Mouse (Mus musculus) heart, embryonic 10.5 days (tissue): ENCODE data around the gene Gm49601. TPM values are rescaled to one million over a fixed set of nuclear protein-coding genes. Genes with fewer than 3 reads are reported as not detected.

Experiments used
- DNase-seq: peaks from one replicate; pipeline ENCODE4 v3.0.0-alpha.2; 2017; ENCODE audit warnings: low spot score
- H3K27ac ChIP-seq: fragments of 300-500 bp; sonication (generic); 2 replicates; pipeline ENCODE4 v1.5.1; 2016; ENCODE audit warnings: mild to moderate bottlenecking
- H3K27me3 ChIP-seq: fragments of 300-500 bp; sonication (generic); 2 replicates; pipeline ENCODE4 v1.6.1; 2016; ENCODE audit warnings: mild to moderate bottlenecking; ENCODE audit not compliant: poor library complexity, insufficient read depth, severe bottlenecking
- H3K36me3 ChIP-seq: fragments of 300-500 bp; sonication (generic); 2 replicates; pipeline ENCODE4 v1.6.1; 2016; ENCODE audit warnings: mild to moderate bottlenecking, moderate library complexity
- H3K4me1 ChIP-seq: fragments of 300-500 bp; sonication (generic); 2 replicates; pipeline ENCODE4 v1.6.1; 2016; ENCODE audit warnings: mild to moderate bottlenecking
- H3K4me3 ChIP-seq: fragments of 300-500 bp; sonication (generic); 2 replicates; pipeline ENCODE4 v1.5.1; 2016; ENCODE audit warnings: mild to moderate bottlenecking, moderate library complexity
- H3K9me3 ChIP-seq: fragments of 300-500 bp; sonication (generic); 2 replicates; pipeline ENCODE4 v1.6.1; 2016; ENCODE audit warnings: mild to moderate bottlenecking, moderate library complexity
- WGBS: fragments of 180-500 bp; shearing (Covaris S2); methylation state at CpG from one replicate; pipeline ENCODE4 v1.1.7; 2016; 5-methylcytosine and 5-hydroxymethylcytosine counted together
- polyA plus RNA-seq: library from polyadenylated mRNA; unstranded; fragments of >200 nt; fragmentation: Nextera tagmentation; extraction: Ambion mirVana; gene quantifications from 2 replicates; pipeline ENCODE4 v1.2.1, GENCODE M21; 2016

The Gm49601 gene
- polyA plus RNA-seq, 1 experiment from 2014 or later: 1.1 TPM

DNA sequence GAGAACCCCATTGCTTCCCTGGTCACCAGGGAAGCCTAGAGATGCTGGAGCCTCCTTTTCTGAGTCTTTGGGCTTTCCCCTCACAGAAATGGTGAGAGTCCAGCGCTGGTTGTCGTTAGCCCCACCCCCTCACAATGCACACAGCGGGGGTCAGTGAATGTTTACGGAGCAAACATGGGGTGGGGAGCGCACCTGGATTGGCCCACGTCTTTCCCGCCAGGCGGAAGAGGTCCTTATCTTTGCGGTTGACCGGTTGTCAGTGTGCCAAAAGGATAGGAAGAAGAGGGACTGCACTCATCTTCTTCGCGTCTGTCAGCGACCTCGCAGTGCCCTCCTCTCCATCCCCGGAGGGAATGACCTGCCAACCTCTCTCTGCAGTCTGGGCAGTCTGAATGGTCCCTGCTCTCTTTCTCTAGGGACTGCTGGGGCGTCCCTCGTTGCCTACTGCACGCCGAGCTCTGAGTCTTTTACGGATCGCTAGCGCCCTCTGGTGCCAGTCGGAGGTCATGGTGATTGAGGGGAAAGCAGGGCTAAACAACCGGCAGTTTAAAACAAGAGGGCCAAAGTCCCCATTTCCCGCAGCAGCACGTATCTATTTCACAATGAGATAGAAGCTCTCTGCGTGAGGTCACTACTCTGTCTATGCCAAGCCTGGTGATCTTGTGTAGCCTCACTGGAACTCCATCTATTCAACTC lies 8.7 kb downstream of the Gm49601 start:
- Histone ChIP-seq H3K4me3 (peak overlapping the region; percentile 36), H3K27me3 (peaks cover 97% of the 10 kb centered on the region), H3K9me3 (no peaks in the 10 kb centered on the region), H3K4me1 (peaks cover 46% of the 10 kb centered on the region), H3K36me3 (no peaks in the 10 kb centered on the region), H3K27ac (no peak overlapping the region)
- WGBS: 1% methylated on average over 27 of the region's 27 CpGs
- no peak for DNase-seq

DNA sequence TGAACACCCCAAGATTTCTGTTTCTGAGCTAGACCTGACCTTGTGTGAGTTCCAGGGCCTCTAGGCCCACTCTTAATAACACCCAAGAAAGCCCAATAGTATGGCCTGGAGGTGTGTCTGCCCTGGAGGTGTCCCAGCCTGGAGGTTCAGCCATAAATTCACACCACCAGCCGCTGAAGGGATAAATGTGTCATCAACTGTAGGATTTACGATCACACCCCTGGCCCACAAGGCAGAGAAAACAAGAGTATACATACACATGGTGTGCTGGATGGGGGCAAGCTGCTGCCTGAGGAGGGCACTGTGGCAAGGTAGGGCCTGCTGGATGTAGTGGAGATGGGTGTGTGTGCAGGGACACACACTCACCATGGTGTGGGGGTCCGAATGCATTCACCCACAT lies 12.9 kb downstream of the Gm49601 start:
- Histone ChIP-seq H3K9me3 (no peaks in the 10 kb centered on the region), H3K27ac (no peak overlapping the region; the same call in 1 of the 2 replicates), H3K36me3 (no peaks in the 10 kb centered on the region), H3K4me1 (peaks cover 49% of the 10 kb centered on the region), H3K27me3 (peaks cover 96% of the 10 kb centered on the region), H3K4me3 (no peak overlapping the region)
- WGBS: 74% methylated on average over 3 of the region's 3 CpGs
- no peak for DNase-seq

DNA sequence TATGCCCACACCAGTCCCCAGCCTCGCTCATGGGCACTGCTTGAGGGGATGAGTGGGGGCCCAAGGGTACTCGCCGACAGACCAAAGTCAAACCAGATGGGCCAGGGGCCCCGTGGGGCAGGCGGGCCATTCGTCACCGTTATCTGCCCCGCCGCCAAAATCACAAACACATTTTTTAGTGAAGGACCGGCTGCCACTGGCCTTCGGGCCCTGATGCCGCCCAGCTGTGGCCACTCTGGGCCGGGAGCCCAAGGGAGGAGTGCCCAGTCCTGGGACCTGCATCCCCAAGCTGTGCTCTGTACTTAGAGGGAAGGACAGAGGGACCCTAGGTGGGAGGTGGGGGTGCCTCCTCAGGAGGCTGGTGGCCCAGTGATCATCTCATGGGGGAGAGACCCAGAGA lies 14.5 kb downstream of the Gm49601 start:
- Histone ChIP-seq H3K27me3 (peaks cover 88% of the 10 kb centered on the region), H3K27ac (peak overlapping the region; percentile 56), H3K36me3 (no peaks in the 10 kb centered on the region), H3K4me3 (no peak overlapping the region), H3K4me1 (peaks cover 44% of the 10 kb centered on the region), H3K9me3 (no peaks in the 10 kb centered on the region)
- no peak for DNase-seq
- WGBS: 24% methylated on average over 13 of the region's 13 CpGs

DNA sequence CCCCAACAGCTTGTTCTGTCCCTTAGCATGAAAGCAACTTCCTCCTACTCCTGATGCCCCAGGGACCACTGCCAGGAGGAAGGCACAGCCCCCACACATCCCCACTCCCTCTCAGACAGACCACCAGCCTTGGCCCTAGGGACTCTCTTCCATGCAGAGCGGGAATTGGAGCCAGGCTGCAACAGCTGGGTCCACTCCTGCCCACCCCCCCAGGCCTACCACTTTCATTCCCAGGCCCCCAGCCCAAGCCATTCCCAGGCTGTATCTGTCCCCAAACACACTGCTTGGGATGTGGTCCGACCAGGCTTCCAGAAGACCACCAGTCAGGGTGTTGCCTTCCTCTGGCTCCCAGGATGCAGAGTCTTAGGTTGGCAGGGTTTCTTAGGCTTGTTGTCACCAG lies 17.1 kb downstream of the Gm49601 start:
- H3K27ac ChIP-seq: no peak overlapping the region
- WGBS: 49% methylated on average over 2 of the region's 2 CpGs
- no peaks in the 10 kb centered on the region for H3K9me3 ChIP-seq
- H3K4me3 ChIP-seq: no peak overlapping the region
- peaks cover 84% of the 10 kb centered on the region for H3K27me3 ChIP-seq
- DNase-seq: no peak
- peaks cover 52% of the 10 kb centered on the region for H3K4me1 ChIP-seq
- no peaks in the 10 kb centered on the region for H3K36me3 ChIP-seq

GRCm38 (mm10) chr16:18608226-18608625 lies 18.0 kb downstream of the Gm49601 start:
- WGBS: 7% methylated on average over 11 of the region's 11 CpGs
- no peak for DNase-seq
- peaks cover 58% of the 10 kb centered on the region for H3K4me1 ChIP-seq

GRCm38 (mm10) chr16:18605705-18606104 lies 20.5 kb downstream of the Gm49601 start:
- Histone ChIP-seq H3K36me3 (no peaks in the 10 kb centered on the region), H3K9me3 (no peaks in the 10 kb centered on the region), H3K27me3 (peaks cover 51% of the 10 kb centered on the region), H3K4me1 (peaks cover 53% of the 10 kb centered on the region), H3K27ac (no peak overlapping the region), H3K4me3 (no peak overlapping the region)
- DNase-seq: no peak
- 76% methylated on average over 5 of the region's 5 CpGs for WGBS

More at GRCm38 (mm10) chr16:18608226-18608625, 18.0 kb downstream of the Gm49601 start:
- Histone ChIP-seq H3K9me3 (no peaks in the 10 kb centered on the region), H3K36me3 (no peaks in the 10 kb centered on the region), H3K4me3 (0 out of 2 replicates have a peak overlapping the region, but pooled peaks have one; percentile 22), H3K27ac (no peak overlapping the region), H3K27me3 (peaks cover 75% of the 10 kb centered on the region)

GRCm38 (mm10) chr16:18604267-18604701 lies 21.9 kb downstream of the Gm49601 start:
- Histone ChIP-seq H3K9me3 (no peaks in the 10 kb centered on the region), H3K27me3 (peaks cover 48% of the 10 kb centered on the region), H3K36me3 (no peaks in the 10 kb centered on the region), H3K27ac (peak overlapping the region; percentile 74), H3K4me1 (peaks cover 49% of the 10 kb centered on the region), H3K4me3 (no peak overlapping the region)
- DNase-seq: no peak
- WGBS: 42% methylated on average over 8 of the region's 8 CpGs

GRCm38 (mm10) chr16:18601447-18601846 lies 24.8 kb downstream of the Gm49601 start:
- DNase-seq: no peak
- Histone ChIP-seq H3K4me3 (no peak overlapping the region), H3K4me1 (peaks cover 41% of the 10 kb centered on the region), H3K27me3 (peaks cover 40% of the 10 kb centered on the region), H3K27ac (peak overlapping the region; percentile 69), H3K36me3 (no peaks in the 10 kb centered on the region), H3K9me3 (no peaks in the 10 kb centered on the region)
- WGBS: 50% methylated on average over 7 of the region's 7 CpGs

DNA sequence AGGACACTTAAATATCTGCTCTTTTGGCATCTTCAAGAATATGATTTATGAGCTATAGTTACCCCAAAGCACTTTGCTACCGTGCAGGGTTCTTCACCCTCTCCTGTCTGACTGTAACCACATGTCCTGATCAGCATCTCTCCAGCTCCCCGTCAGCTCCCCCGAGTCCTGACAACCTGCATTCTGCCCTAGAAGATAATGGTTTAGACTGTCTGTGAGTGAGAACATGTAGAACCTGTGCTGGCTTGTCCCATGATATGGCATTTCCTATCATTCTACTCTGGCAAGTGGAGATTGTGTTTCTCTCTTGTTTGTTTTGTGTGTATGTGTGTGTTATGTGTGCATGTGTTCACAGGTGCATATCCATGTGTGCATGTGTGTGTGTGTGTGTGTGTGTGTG lies 28.2 kb downstream of the Gm49601 start:
- WGBS: 59% methylated on average over 3 of the region's 3 CpGs

DNA sequence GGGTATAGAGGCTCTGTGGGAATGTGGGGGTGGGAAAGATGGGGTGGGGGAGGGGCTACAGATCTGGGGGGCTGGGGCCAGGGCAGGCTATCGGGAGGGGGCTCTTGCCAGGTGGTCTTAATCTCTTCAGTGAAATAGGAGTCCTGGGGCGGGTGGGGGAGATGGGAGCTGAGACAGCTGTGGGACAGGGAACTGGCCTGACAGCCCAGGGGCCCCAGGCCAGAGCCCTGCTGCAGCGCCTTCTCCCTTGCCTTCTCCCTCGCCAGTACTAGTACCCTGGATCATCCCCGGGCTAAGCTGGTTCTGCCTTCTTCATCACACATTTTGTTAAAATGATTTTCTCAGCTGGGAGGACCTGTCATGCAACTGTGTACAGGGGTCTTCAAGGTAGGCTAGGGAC lies 30.0 kb downstream of the Gm49601 start:
- Histone ChIP-seq H3K4me3 (no peak overlapping the region), H3K9me3 (no peaks in the 10 kb centered on the region), H3K36me3 (no peaks in the 10 kb centered on the region), H3K27ac (no peak overlapping the region), H3K27me3 (peaks cover 74% of the 10 kb centered on the region), H3K4me1 (peaks cover 13% of the 10 kb centered on the region)
- DNase-seq: no peak
- WGBS: 31% methylated on average over 5 of the region's 5 CpGs

More for the DNA sequence above, 28.2 kb downstream of the Gm49601 start:
- no peak for DNase-seq
- no peaks in the 10 kb centered on the region for H3K36me3 ChIP-seq
- no peaks in the 10 kb centered on the region for H3K9me3 ChIP-seq
- no peak overlapping the region for H3K4me3 ChIP-seq
- no peak overlapping the region for H3K27ac ChIP-seq
- peaks cover 19% of the 10 kb centered on the region for H3K4me1 ChIP-seq
- peaks cover 58% of the 10 kb centered on the region for H3K27me3 ChIP-seq

DNA sequence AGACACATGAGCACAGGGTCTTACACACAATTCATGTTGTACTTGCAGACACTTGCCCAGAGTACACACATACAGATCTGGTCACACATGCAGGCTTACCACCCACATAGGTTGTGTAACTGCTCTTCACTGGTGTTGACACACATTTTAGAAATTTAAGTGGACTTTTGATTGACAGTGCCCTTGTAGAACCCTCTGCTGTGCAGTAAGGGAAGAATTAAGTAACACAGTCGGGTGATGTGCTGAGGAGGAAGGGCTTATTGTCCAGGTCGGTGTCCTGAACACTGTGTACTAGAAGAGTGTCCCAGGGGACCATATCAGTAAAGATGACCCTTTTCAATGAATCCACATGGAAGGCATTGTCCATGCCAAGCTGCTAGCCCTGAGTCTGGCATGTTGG lies 32.3 kb downstream of the Gm49601 start:
- peaks cover 85% of the 10 kb centered on the region for H3K27me3 ChIP-seq
- DNase-seq: no peak
- no peaks in the 10 kb centered on the region for H3K36me3 ChIP-seq
- H3K4me1 ChIP-seq: peaks cover 25% of the 10 kb centered on the region
- H3K9me3 ChIP-seq: no peaks in the 10 kb centered on the region
- H3K27ac ChIP-seq: no peak overlapping the region
- H3K4me3 ChIP-seq: no peak overlapping the region
- 65% methylated on average over 2 of the region's 2 CpGs for WGBS

DNA sequence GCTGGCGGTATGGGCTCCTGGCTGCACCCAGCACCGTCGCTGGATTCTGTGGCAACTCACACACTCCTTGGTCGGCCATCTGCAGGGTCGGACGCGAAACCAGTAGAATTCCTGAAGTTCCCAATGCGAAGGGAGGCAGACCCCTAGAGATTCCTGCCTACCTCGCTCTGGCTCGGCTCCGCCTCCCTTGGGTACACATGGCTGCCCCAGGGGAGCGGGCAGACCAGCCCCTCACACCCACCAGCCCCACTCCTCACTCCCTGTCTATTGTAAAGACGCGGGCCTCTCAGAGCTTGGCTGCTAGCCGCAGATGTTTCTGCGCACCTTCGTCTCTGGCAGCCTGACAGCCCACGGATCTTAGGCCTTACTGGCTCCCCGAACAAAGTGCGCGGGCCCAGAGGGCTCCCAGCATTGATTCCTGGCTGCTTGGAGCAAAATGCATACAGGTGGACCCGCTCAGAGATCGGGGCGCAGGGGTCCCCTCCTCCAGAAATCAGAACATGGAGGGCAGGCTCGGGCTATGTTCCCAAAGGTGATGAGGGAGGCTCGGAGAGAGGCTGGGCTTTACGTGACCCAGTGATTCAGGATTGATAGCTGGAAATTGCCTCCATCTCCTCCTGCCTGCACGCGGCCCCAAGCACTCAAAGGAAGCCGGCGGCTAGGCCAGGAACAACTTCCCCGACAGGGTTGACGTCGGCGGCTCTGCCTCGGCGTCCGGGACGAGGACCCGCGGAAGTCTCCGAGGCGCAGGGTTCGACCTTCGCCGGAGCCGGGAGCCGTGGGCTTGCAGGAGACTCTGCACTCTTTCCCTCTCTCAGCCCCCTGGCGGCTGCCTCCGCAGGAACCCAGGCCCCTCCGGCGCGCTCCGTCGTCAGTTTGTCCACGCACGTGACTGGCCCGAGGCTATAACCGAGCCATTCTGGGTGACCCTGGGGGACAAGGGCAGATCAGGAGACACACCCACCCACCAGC lies 34.9 kb downstream of the Gm49601 start:
- Histone ChIP-seq H3K27me3 (peaks cover 98% of the 10 kb centered on the region), H3K9me3 (no peaks in the 10 kb centered on the region), H3K36me3 (no peaks in the 10 kb centered on the region), H3K4me3 (peak overlapping the region; percentile 52), H3K27ac (peak overlapping the region; percentile 12; the same call in 1 of the 2 replicates), H3K4me1 (peaks cover 43% of the 10 kb centered on the region)
- WGBS: 1% methylated on average over 59 of the region's 59 CpGs
- DNase-seq: no peak
